Mouse (Mus musculus) embryonic facial prominence, embryonic 11.5 days (tissue): Measurements from ENCODE around the gene Nr2f2. TPM values are rescaled to one million over a fixed set of nuclear protein-coding genes. Genes with fewer than 3 reads are reported as not detected.

ENCODE experiments used
- ATAC-seq: fragments of 200-750 bp; cut with Nextera tagmentation; replicated peaks from 2 replicates; pipeline ENCODE4 v1.8.0; 2017; ENCODE audit warnings: low read depth; ENCODE audit not compliant: insufficient number of reproducible peaks, low FRiP score, low TSS enrichment
- DNase-seq: peaks from one replicate; pipeline ENCODE4 v3.0.0-alpha.2; 2015; ENCODE audit warnings: low spot score
- H3K27ac ChIP-seq: fragments of 300-500 bp; sonication (generic); replicated peaks from 2 replicates; pipeline ENCODE4 v1.5.1; 2014; ENCODE audit warnings: mild to moderate bottlenecking, low read depth, low read length, control low read depth
- H3K27me3 ChIP-seq: fragments of 300-500 bp; sonication (generic); 2 replicates; pipeline ENCODE4 v1.6.1; 2014; ENCODE audit warnings: mild to moderate bottlenecking, low read length, moderate library complexity, mixed read lengths; ENCODE audit not compliant: control insufficient read depth, insufficient read depth
- H3K36me3 ChIP-seq: fragments of 300-500 bp; sonication (generic); replicated peaks from 2 replicates; pipeline ENCODE4 v1.6.1; 2014; ENCODE audit warnings: low read depth, mild to moderate bottlenecking, low read length, moderate library complexity, mixed read lengths; ENCODE audit not compliant: control insufficient read depth, insufficient read depth
- H3K4me1 ChIP-seq: fragments of 300-500 bp; sonication (generic); 2 replicates; pipeline ENCODE4 v1.6.1; 2014; ENCODE audit warnings: low read length, mixed read lengths; ENCODE audit not compliant: control insufficient read depth, insufficient read depth
- H3K4me2 ChIP-seq: fragments of 300-500 bp; sonication (generic); 2 replicates; pipeline ENCODE4 v1.6.1; 2014; ENCODE audit warnings: low read depth, mild to moderate bottlenecking, control low read depth, low read length, moderate library complexity
- H3K4me3 ChIP-seq: fragments of 300-500 bp; sonication (generic); 2 replicates; pipeline ENCODE4 v1.5.1; 2014; ENCODE audit warnings: low read depth, low read length, control low read depth
- H3K9ac ChIP-seq: fragments of 300-500 bp; sonication (generic); replicated peaks from 2 replicates; pipeline ENCODE4 v1.6.1; 2014; ENCODE audit warnings: mild to moderate bottlenecking, control low read depth, low read length
- H3K9me3 ChIP-seq: fragments of 300-500 bp; sonication (generic); replicated peaks from 2 replicates; pipeline ENCODE4 v1.6.1; 2016; ENCODE audit warnings: mild to moderate bottlenecking, low read length, inconsistent platforms, mixed read lengths; ENCODE audit not compliant: control insufficient read depth
- WGBS: fragments of 180-500 bp; shearing (Covaris S2); extraction: QIAGEN DNeasy Blood & Tissue Kit; methylation state at CpG from one replicate; pipeline ENCODE4 v1.1.7; 2014; 5-methylcytosine and 5-hydroxymethylcytosine counted together
- polyA plus RNA-seq: library from polyadenylated mRNA; unstranded; fragments of >200 nt; fragmentation: Nextera tagmentation; extraction: Ambion mirVana; gene quantifications from 2 replicates; pipeline ENCODE4 v1.2.1, GENCODE M21; 2014

The Nr2f2 gene
- polyA plus RNA-seq, 1 experiment from 2014 or later = 114 TPM

DNA sequence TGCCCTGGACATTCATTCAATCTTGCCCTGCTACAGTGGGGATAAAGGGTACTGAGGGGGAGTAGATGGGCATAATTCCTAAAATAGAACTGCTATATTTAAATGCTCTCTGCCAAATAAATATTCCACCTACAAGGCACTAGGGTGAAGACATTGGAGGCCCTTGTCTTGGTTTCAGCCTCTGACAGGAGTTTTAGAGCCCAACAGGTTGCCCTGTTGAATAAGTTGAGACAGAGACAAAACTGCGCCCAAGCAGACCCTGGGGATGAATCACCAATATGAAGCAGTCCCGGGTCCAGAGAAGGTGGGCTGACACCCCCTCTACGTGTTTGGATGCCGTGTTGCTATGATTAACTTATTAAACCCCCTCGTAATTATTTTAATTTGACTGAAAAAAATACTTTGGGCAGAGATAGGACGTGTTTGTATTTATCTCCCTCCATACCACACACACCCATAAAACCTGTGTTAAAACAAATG, 37.5 kb downstream of the Nr2f2 start:
- no peaks in the 10 kb centered on the region for H3K36me3 ChIP-seq
- no peak for DNase-seq
- no peak overlapping the region for H3K9ac ChIP-seq
- 4% methylated on average over 6 of the region's 6 CpGs for whole genome bisulfite sequencing
- H3K27ac ChIP-seq = no peak overlapping the region
- H3K4me2 ChIP-seq = no peak overlapping the region
- H3K9me3 ChIP-seq = no peaks in the 10 kb centered on the region
- H3K4me1 ChIP-seq = peaks cover 4% of the 10 kb centered on the region
- no peak for ATAC-seq
- H3K27me3 ChIP-seq = peaks cover 43% of the 10 kb centered on the region
- no peak overlapping the region for H3K4me3 ChIP-seq

DNA sequence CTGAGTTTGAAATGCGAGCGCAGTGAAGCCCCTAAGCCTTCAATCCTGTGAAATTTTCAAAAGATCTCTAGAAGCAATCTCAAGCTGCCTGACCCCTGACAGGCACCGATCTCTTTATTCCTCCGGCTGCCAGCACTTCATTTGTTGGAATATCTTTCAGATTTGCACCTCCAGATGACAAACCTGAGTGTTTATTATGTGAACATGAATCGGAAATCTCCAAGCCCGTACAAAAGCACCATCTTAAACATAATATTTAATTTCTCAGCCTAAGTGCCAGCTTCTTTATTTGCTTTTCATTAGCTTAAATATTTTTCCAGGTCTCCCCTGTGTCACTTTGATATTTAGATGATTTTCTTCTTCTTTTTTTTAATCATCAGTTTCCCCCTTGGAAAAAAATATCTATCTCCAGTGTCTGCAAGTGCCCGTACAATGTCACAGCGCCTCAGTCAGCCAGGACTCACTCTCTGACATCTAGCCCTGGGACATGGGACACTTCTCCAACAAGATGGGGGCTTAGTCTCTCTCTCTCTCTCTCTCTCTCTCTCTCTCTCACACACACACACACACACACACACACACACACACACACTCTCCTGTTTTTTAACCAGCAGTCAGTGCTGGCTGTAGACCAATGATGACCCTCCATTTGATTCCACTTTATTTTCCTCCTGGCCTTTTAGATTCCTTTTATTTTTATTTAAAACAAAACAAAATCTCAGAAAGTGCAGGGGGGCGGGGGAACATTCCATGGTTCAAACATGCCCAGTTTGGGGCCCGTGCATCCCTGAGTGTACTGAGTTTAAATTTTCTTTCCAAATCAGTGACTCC, 38.1 kb downstream of the Nr2f2 start:
- 4% methylated on average over 10 of the region's 10 CpGs for WGBS
- no peak overlapping the region for H3K4me3 ChIP-seq
- peaks cover 4% of the 10 kb centered on the region for H3K4me1 ChIP-seq
- no peaks in the 10 kb centered on the region for H3K36me3 ChIP-seq
- no peak for DNase-seq
- no peak overlapping the region for H3K4me2 ChIP-seq
- no peak overlapping the region for H3K27ac ChIP-seq
- ATAC-seq = no peak
- no peaks in the 10 kb centered on the region for H3K9me3 ChIP-seq
- no peak overlapping the region for H3K9ac ChIP-seq
- peaks cover 47% of the 10 kb centered on the region for H3K27me3 ChIP-seq

DNA sequence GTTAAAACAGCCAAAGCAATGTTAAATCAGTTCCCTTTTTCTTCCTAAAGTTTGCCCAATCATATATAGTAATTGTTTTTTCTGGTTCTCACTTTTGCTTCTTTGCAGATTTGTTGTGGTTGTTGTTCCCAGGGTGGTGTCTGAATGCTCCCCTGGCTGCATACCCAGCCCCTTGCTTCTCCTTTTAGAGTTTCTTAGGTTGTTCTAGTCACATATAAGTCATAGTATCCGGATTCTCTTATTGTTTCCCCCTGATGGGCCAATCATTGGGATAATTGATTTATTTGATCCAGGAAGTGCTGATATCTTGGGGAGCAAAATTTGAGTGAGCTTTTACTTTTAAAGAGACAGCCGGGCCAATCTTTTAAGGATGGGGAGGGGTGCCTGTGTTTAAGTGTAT, 39.3 kb downstream of the Nr2f2 start:
- no peak overlapping the region for H3K9ac ChIP-seq

DNA sequence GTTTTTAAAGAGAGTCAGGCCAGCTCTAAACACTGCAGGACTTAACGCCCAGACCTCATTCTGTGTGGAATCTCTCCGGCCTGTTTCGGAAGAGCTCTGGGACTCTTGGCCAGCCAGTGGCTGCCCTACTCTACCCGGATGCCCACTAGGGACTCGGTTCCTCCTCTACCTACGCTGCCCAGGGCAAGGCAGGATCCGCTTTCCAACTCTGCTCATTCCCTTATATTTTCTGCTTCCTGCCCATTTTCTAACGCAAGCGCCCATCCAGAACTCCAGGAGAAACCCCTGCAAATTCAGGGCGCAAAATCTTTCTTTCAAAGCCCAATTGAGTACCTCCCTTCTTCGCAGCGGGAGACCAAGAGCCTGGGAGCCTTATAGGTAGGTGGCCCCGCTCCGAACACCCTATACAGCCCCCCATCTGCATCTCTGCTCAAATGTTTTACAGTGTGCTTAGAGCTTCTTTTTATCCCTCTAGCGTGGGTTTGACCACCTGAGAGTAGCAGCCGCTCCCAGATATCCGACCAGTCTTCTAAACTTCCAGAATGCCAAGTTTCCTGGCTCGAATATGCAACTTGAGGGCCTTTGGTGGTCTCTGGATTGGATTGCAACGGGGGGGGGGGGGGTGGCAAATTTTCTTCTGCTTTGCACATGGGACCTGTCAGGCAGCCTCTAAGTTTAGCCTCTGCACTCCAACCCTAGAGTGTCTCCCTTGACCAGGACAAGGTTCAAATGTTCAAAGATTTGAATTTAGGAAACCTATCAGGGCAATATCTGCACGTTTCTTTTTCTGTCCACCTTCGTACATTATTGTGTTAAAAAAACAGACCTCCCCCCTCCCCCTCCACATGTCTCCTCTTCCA, 40.1 kb downstream of the Nr2f2 start:
- no peak for ATAC-seq
- Histone ChIP-seq H3K9ac (no peak overlapping the region), H3K4me2 (peak overlapping the region; percentile 20; the same call in 1 of the 2 replicates), H3K4me1 (peaks cover 4% of the 10 kb centered on the region), H3K4me3 (no peak overlapping the region), H3K27ac (no peak overlapping the region), H3K9me3 (no peaks in the 10 kb centered on the region), H3K27me3 (peaks cover 54% of the 10 kb centered on the region), H3K36me3 (no peaks in the 10 kb centered on the region)
- WGBS = under 1% methylated on average over 21 of the region's 21 CpGs
- DNase-seq = no peak

More for the DNA sequence above, 39.3 kb downstream of the Nr2f2 start:
- ATAC-seq (no peak), DNase-seq (no peak)
- H3K27ac ChIP-seq = no peak overlapping the region
- no peak overlapping the region for H3K4me3 ChIP-seq
- 14% methylated on average over 2 of the region's 2 CpGs for WGBS
- no peak overlapping the region for H3K4me2 ChIP-seq
- H3K27me3 ChIP-seq = peaks cover 54% of the 10 kb centered on the region
- H3K9me3 ChIP-seq = no peaks in the 10 kb centered on the region
- no peaks in the 10 kb centered on the region for H3K36me3 ChIP-seq
- peaks cover 4% of the 10 kb centered on the region for H3K4me1 ChIP-seq

DNA sequence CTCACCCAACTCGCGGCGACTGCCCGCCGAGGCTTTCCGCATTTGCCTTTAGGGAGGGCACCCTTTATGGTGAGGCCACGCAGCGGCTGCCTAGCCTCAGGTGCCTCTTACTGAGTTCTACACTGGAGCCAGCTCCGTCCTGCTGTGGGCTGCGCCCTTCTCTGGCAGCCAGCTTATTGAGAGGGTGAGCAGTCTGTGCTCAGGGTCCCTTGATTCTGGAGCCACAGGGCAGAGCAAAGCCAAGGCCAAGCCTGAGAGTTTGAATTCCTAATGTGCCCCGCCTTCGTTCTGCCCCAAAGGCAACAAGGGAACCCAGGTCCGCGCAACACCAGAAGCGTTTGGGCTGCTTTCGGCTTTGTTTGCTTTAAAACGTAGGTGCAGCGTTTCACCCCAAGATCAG, 41.2 kb downstream of the Nr2f2 start:
- peaks cover 47% of the 10 kb centered on the region for H3K27me3 ChIP-seq
- H3K9ac ChIP-seq = no peak overlapping the region
- under 1% methylated on average over 18 of the region's 18 CpGs for WGBS
- no peaks in the 10 kb centered on the region for H3K36me3 ChIP-seq
- H3K4me2 ChIP-seq = peak overlapping the region; percentile 26; the same call in 1 of the 2 replicates
- no peaks in the 10 kb centered on the region; the same call in none of the 2 replicates for H3K4me1 ChIP-seq
- H3K4me3 ChIP-seq = no peak overlapping the region
- no peaks in the 10 kb centered on the region for H3K9me3 ChIP-seq
- ATAC-seq (0 out of 2 replicates have a peak, but pooled peaks have one; percentile 58), DNase-seq (no peak)
- no peak overlapping the region for H3K27ac ChIP-seq

DNA sequence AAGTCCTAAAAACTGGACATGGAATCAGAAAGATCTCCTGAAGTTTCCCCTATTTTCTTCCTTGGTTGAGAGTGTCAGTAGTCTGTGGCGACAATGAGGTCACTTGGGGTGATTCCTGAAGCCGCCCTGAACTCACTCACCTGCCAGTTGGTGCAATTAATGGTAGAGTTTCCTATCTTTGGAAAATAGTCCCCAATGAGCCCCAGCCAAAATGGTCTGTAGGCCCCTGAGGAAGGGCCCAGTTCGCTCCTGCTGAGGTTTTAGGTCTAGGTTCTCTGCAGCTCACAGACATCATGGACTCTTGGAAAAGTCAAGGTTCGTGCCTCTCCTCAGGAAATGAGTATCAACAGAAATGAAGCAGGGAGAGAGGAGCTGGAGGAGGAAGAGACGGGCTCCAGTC, 42.0 kb downstream of the Nr2f2 start:
- Histone ChIP-seq H3K36me3 (no peaks in the 10 kb centered on the region), H3K4me3 (no peak overlapping the region), H3K4me1 (no peaks in the 10 kb centered on the region; the same call in 1 of the 2 replicates), H3K27me3 (peaks cover 47% of the 10 kb centered on the region), H3K27ac (no peak overlapping the region), H3K9me3 (no peaks in the 10 kb centered on the region), H3K4me2 (no peak overlapping the region), H3K9ac (no peak overlapping the region)
- WGBS = 5% methylated on average over 5 of the region's 5 CpGs
- ATAC-seq (no peak), DNase-seq (no peak)

DNA sequence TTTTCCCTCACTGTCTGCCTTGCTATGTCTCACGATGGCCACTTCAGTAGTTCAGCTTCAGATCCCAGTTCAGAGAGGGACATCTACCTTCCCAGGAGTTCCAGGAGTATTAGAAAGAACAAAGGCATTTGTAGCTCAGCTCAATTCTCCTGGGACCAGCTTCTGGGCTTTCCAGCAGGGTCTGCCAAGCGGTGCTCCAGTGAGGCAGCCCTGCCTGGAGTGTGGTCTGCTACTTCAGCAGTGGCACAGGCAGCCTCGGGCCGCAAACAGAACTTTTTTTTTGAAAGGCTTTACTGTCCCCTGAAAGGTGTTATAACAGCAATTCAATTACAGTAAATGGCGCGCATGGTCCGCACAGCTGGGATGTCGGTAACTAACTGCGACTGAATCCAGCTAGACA, 42.5 kb downstream of the Nr2f2 start:
- Histone ChIP-seq H3K9ac (no peak overlapping the region), H3K36me3 (no peaks in the 10 kb centered on the region), H3K27me3 (peaks cover 45% of the 10 kb centered on the region), H3K27ac (no peak overlapping the region), H3K4me1 (no peaks in the 10 kb centered on the region; the same call in 1 of the 2 replicates), H3K9me3 (no peaks in the 10 kb centered on the region), H3K4me2 (no peak overlapping the region), H3K4me3 (no peak overlapping the region)
- WGBS = 5% methylated on average over 9 of the region's 9 CpGs
- DNase-seq (no peak), ATAC-seq (no peak)
